Mouse (Mus musculus) intestine, embryonic 14.5 days (tissue): Measurements from ENCODE around the gene Olfr457. TPM values are rescaled to one million over a fixed set of nuclear protein-coding genes. Genes with fewer than 3 reads are reported as not detected.

ENCODE experiments used
- ATAC-seq: fragments of 200-750 bp; cut with Nextera tagmentation; replicated peaks from 2 replicates; pipeline ENCODE4 v1.8.0; 2017; ENCODE audit warnings: low read depth, moderate number of reproducible peaks, moderate TSS enrichment, moderate library complexity; ENCODE audit not compliant: low FRiP score, low TSS enrichment
- DNase-seq: peaks from one replicate; pipeline ENCODE4 v3.0.0-alpha.2; 2018; ENCODE audit warnings: low spot score
- H3K27ac ChIP-seq: fragments of 300-500 bp; sonication (generic); 2 replicates; pipeline ENCODE4 v1.5.1; 2014; ENCODE audit warnings: low read depth, mild to moderate bottlenecking, control low read depth
- H3K27me3 ChIP-seq: fragments of 300-500 bp; sonication (generic); replicated peaks from 2 replicates; pipeline ENCODE4 v1.6.1; 2014; ENCODE audit warnings: low read length, control low read depth; ENCODE audit not compliant: control insufficient read depth, insufficient read depth
- H3K36me3 ChIP-seq: fragments of 300-500 bp; sonication (generic); 2 replicates; pipeline ENCODE4 v1.6.1; 2014; ENCODE audit warnings: low read length, control low read depth; ENCODE audit not compliant: control insufficient read depth, insufficient read depth
- H3K4me1 ChIP-seq: fragments of 300-500 bp; sonication (generic); replicated peaks from 2 replicates; pipeline ENCODE4 v1.6.1; 2014; ENCODE audit warnings: low read length, control low read depth, mixed read lengths; ENCODE audit not compliant: control insufficient read depth, insufficient read depth
- H3K4me2 ChIP-seq: fragments of 300-500 bp; sonication (generic); 2 replicates; pipeline ENCODE4 v1.6.1; 2014; ENCODE audit warnings: low read length
- H3K4me3 ChIP-seq: fragments of 300-500 bp; sonication (generic); 2 replicates; pipeline ENCODE4 v1.5.1; 2014; ENCODE audit warnings: low read depth, low read length, control low read depth, mixed read lengths
- H3K9ac ChIP-seq: fragments of 300-500 bp; sonication (generic); 2 replicates; pipeline ENCODE4 v1.6.1; 2014; ENCODE audit warnings: mild to moderate bottlenecking, low read length
- H3K9me3 ChIP-seq: fragments of 300-500 bp; sonication (generic); 2 replicates; pipeline ENCODE4 v1.6.1; 2016; ENCODE audit warnings: low read length, control low read depth; ENCODE audit not compliant: control insufficient read depth
- WGBS: fragments of 180-500 bp; shearing (Covaris S2); extraction: QIAGEN DNeasy Blood & Tissue Kit; methylation state at CpG from one replicate; pipeline ENCODE4 v1.1.7; 2014; 5-methylcytosine and 5-hydroxymethylcytosine counted together
- polyA plus RNA-seq: library from polyadenylated mRNA; unstranded; fragments of >200 nt; fragmentation: Nextera tagmentation; extraction: Ambion mirVana; gene quantifications from 2 replicates; pipeline ENCODE4 v1.2.1, GENCODE M21; 2014

The Olfr457 gene
- polyA plus RNA-seq, 1 experiment from 2014 or later: not detected

- no peak overlapping the region for H3K27ac ChIP-seq
- H3K4me2 ChIP-seq: no peak overlapping the region
- ATAC-seq: no peak
- WGBS: 85% methylated on average over 2 of the region's 2 CpGs
- DNase-seq: no peak
- no peak overlapping the region for H3K4me3 ChIP-seq
- H3K36me3 ChIP-seq: no peaks in the 10 kb centered on the region
- no peaks in the 10 kb centered on the region for H3K27me3 ChIP-seq
- no peaks in the 10 kb centered on the region for H3K4me1 ChIP-seq
- H3K9me3 ChIP-seq: no peaks in the 10 kb centered on the region
- no peak overlapping the region for H3K9ac ChIP-seq
These were observed 54.7 kb downstream of the Olfr457 start for GRCm38 (mm10) chr6:42421439-42421838.

GRCm38 (mm10) chr6:42419443-42419842 lies 56.7 kb downstream of the Olfr457 start:
- H3K4me2 ChIP-seq: no peak overlapping the region
- ATAC-seq (no peak), DNase-seq (no peak)
- WGBS: 88% methylated on average over 2 of the region's 2 CpGs
- no peaks in the 10 kb centered on the region for H3K27me3 ChIP-seq
- no peaks in the 10 kb centered on the region for H3K4me1 ChIP-seq
- H3K9ac ChIP-seq: no peak overlapping the region
- H3K36me3 ChIP-seq: no peaks in the 10 kb centered on the region
- no peak overlapping the region for H3K27ac ChIP-seq
- no peaks in the 10 kb centered on the region for H3K9me3 ChIP-seq
- no peak overlapping the region for H3K4me3 ChIP-seq

Other genes starting within 250 kb of the Olfr457 start
- gene Gstk1, start 230.4 kb downstream of the Olfr457 start, polyA plus RNA-seq: 22.1 and 29.0 TPM in 2 replicates
- 1.3 and 2.8 TPM in 2 replicates for gene Tmem139, start 214.4 kb downstream of the Olfr457 start, polyA plus RNA-seq
- gene Casp2, start 211.3 kb downstream of the Olfr457 start, polyA plus RNA-seq: 53.0 and 59.5 TPM in 2 replicates
- gene Clcn1, start 189.7 kb downstream of the Olfr457 start, polyA plus RNA-seq: 0.12 and 0.22 TPM in 2 replicates
- 0.30 and 0.32 TPM in 2 replicates for gene Fam131b, start 151.7 kb downstream of the Olfr457 start, polyA plus RNA-seq
- gene Zyx, start 126.7 kb downstream of the Olfr457 start, polyA plus RNA-seq: 112 and 115 TPM in 2 replicates
- 2.5 and 2.6 TPM in 2 replicates for gene Epha1, start 103.1 kb downstream of the Olfr457 start, polyA plus RNA-seq
- gene Tas2r143, start 76.1 kb downstream of the Olfr457 start, polyA plus RNA-seq: not detected in 2 replicates
- gene Tas2r135, start 70.9 kb downstream of the Olfr457 start, polyA plus RNA-seq: 0.16 TPM in 1 of 2 replicates, not detected in the other
- not detected in 2 replicates for gene Tas2r126, start 41.8 kb downstream of the Olfr457 start, polyA plus RNA-seq
- gene Olfr458, start 11.1 kb downstream of the Olfr457 start, polyA plus RNA-seq: not detected in 2 replicates
- not detected in 2 replicates for gene Olfr456, start 10.9 kb upstream of the Olfr457 start, polyA plus RNA-seq
- not detected in 2 replicates for gene Olfr455, start 71.3 kb upstream of the Olfr457 start, polyA plus RNA-seq
- gene Tcaf3, start 121.4 kb upstream of the Olfr457 start, polyA plus RNA-seq: not detected in 2 replicates
- gene Tcaf2, start 168.9 kb upstream of the Olfr457 start, polyA plus RNA-seq: 3.4 and 3.5 TPM in 2 replicates
- 77.1 and 85.5 TPM in 2 replicates for gene Tcaf1, start 233.8 kb upstream of the Olfr457 start, polyA plus RNA-seq